Mouse (Mus musculus) stomach, postnatal 0 days (tissue): ENCODE data around the gene Cxadr.

Experiments used
- CTCF ChIP-seq: IDR thresholded peaks from 2 replicates; pipeline ENCODE4 v1.5.1; 2016; ENCODE audit warnings: antibody characterized with exemption, low read depth, mild to moderate bottlenecking, moderate library complexity
- EP300 ChIP-seq: optimal IDR thresholded peaks from 2 replicates; pipeline ENCODE3; 2016; ENCODE audit warnings: antibody characterized with exemption

GRCm38 (mm10) chr16:78265826-78266225, 35.5 kb upstream of the Cxadr start:
- TF ChIP-seq EP300 (no peak), CTCF (no peak)
